Mouse (Mus musculus) MEL (cell line): ENCODE measurements at regions not wholly inside any gene's neighbourhood (a gene's known extent, or its start where the extent isn't known, plus 50 kb on each side); places are given as distances from the start of the nearest gene placed in this dataset.

ENCODE experiments used
- DNase-seq: peaks from one replicate; pipeline ENCODE4 v3.0.0; 2011; ENCODE audit warnings: low read depth, low spot score
- H3K27ac ChIP-seq: 2 replicates; pipeline ENCODE4 v1.5.1; 2012; ENCODE audit warnings: low read depth, mild to moderate bottlenecking, control low read depth, low read length, moderate library complexity; ENCODE audit not compliant: control insufficient read depth
- H3K27me3 ChIP-seq, 2 experiments: fragments of 150-350 bp in 1 of 2; sonication (generic) in 1 of 2; 2 replicates each; pipeline ENCODE4 v1.6.1; 2012; ENCODE audit warnings: low read length in 2 of 2, mild to moderate bottlenecking in 2 of 2, improper control_type of control experiment in 1 of 2, moderate library complexity in 1 of 2; ENCODE audit not compliant: insufficient read depth in 2 of 2, control insufficient read depth in 1 of 2
- H3K36me3 ChIP-seq, 2 experiments: 2 replicates each; pipeline ENCODE4 v1.6.1; 2012 to 2014; ENCODE audit warnings: low read length in 2 of 2, improper control_type of control experiment in 1 of 2, inconsistent platforms in 1 of 2, mild to moderate bottlenecking in 1 of 2; ENCODE audit not compliant: insufficient read depth in 2 of 2, control insufficient read depth in 1 of 2
- H3K4me1 ChIP-seq, 2 experiments: fragments of 150-350 bp in 1 of 2; sonication (generic) in 1 of 2; 2 replicates each; pipeline ENCODE4 v1.6.1; 2012; ENCODE audit warnings: low read length in 2 of 2, improper control_type of control experiment in 1 of 2, mild to moderate bottlenecking in 1 of 2; ENCODE audit not compliant: insufficient read depth in 2 of 2, control insufficient read depth in 1 of 2
- H3K4me3 ChIP-seq, 2 experiments: fragments of 150-350 bp in 1 of 2; sonication (generic) in 1 of 2; 2 replicates each; pipeline ENCODE4 v1.5.1; 2012; ENCODE audit warnings: low read depth in 2 of 2, low read length in 2 of 2, mild to moderate bottlenecking in 2 of 2, moderate library complexity in 2 of 2, control low read depth in 1 of 2, improper control_type of control experiment in 1 of 2; ENCODE audit not compliant: control insufficient read depth in 1 of 2, insufficient read depth in 1 of 2
- H3K79me2 ChIP-seq: 2 replicates; pipeline ENCODE4 v1.6.1; 2012; ENCODE audit warnings: mild to moderate bottlenecking, low read length, moderate library complexity; ENCODE audit not compliant: control insufficient read depth, poor library complexity, insufficient read depth
- H3K9ac ChIP-seq: 2 replicates; pipeline ENCODE4 v1.6.1; 2012; ENCODE audit warnings: low read depth, mild to moderate bottlenecking, control low read depth, low read length, moderate library complexity; ENCODE audit not compliant: control insufficient read depth, poor library complexity, severe bottlenecking
- H3K9me3 ChIP-seq: fragments of 150-350 bp; sonication (generic); replicated peaks from 2 replicates; pipeline ENCODE4 v1.6.1; 2012; ENCODE audit warnings: mild to moderate bottlenecking, low read length, improper control_type of control experiment, moderate library complexity; ENCODE audit not compliant: insufficient read depth
- BHLHE40 ChIP-seq: IDR thresholded peaks from 2 replicates; pipeline ENCODE4 v1.6.1; 2012; ENCODE audit warnings: low read depth, mild to moderate bottlenecking, inconsistent platforms, low read length, improper control_type of control experiment, borderline replicate concordance
- CTCF ChIP-seq, 3 experiments: IDR thresholded peaks in 2 of 3; conservative IDR thresholded peaks in 1 of 3; 2 replicates each; pipeline ENCODE4 v1.5.1; 2011 to 2012; ENCODE audit warnings: low read length in 3 of 3, low read depth in 2 of 3, mild to moderate bottlenecking in 2 of 3, improper control_type of control experiment in 1 of 3, inconsistent platforms in 1 of 3, mixed read lengths in 1 of 3, moderate library complexity in 1 of 3; ENCODE audit not compliant: control insufficient read depth in 1 of 3, insufficient read depth in 1 of 3, poor library complexity in 1 of 3, severe bottlenecking in 1 of 3
- ETS1 ChIP-seq: IDR thresholded peaks from 2 replicates; pipeline ENCODE4 v1.6.1; 2012; ENCODE audit warnings: low read depth, mild to moderate bottlenecking, inconsistent platforms, low read length, improper control_type of control experiment, moderate library complexity
- GABPA ChIP-seq: IDR thresholded peaks from 2 replicates; pipeline ENCODE4 v1.6.1; 2012; ENCODE audit warnings: low read depth, mild to moderate bottlenecking, inconsistent platforms, low read length, improper control_type of control experiment, moderate library complexity
- HCFC1 ChIP-seq: IDR thresholded peaks from 2 replicates; pipeline ENCODE4 v1.6.1; 2012; ENCODE audit warnings: low read depth, mild to moderate bottlenecking, inconsistent platforms, low read length, improper control_type of control experiment, moderate library complexity
- JUND ChIP-seq: IDR thresholded peaks from 2 replicates; pipeline ENCODE4 v1.6.1; 2011; ENCODE audit warnings: low read depth, mild to moderate bottlenecking, improper control_type of control experiment, low read length
- MAX ChIP-seq: IDR thresholded peaks from 2 replicates; pipeline ENCODE4 v1.6.1; 2011; ENCODE audit warnings: low read length, improper control_type of control experiment
- MEF2A ChIP-seq: IDR thresholded peaks from 2 replicates; pipeline ENCODE4 v1.6.1; 2014; ENCODE audit warnings: low read depth, mild to moderate bottlenecking, inconsistent platforms, low read length, improper control_type of control experiment; ENCODE audit not compliant: poor library complexity, insufficient replicate concordance, severe bottlenecking; ENCODE audit errors: extremely low read depth
- MYC ChIP-seq: IDR thresholded peaks from 2 replicates; pipeline ENCODE4 v1.6.1; 2011; ENCODE audit warnings: low read depth, mild to moderate bottlenecking, low read length, improper control_type of control experiment, moderate library complexity
- NELFE ChIP-seq: IDR thresholded peaks from 2 replicates; pipeline ENCODE4 v1.6.1; 2011; ENCODE audit warnings: low read depth, low read length, improper control_type of control experiment
- POLR2AphosphoS5 ChIP-seq: IDR thresholded peaks from 2 replicates; pipeline ENCODE4 v1.6.1; 2012; ENCODE audit warnings: low read depth, borderline replicate concordance, mild to moderate bottlenecking, inconsistent platforms, low read length, moderate library complexity, mixed read lengths
- RAD21 ChIP-seq: IDR thresholded peaks from 2 replicates; pipeline ENCODE4 v1.6.1; 2011; ENCODE audit warnings: mild to moderate bottlenecking, low read depth, low read length, improper control_type of control experiment
- RCOR1 ChIP-seq: IDR thresholded peaks from 2 replicates; pipeline ENCODE4 v1.6.1; 2012; ENCODE audit warnings: low read depth, mild to moderate bottlenecking, inconsistent platforms, low read length, improper control_type of control experiment
- SIN3A ChIP-seq: IDR thresholded peaks from 2 replicates; pipeline ENCODE4 v1.6.1; 2012; ENCODE audit warnings: low read length, improper control_type of control experiment, inconsistent platforms
- SMC3 ChIP-seq: IDR thresholded peaks from 2 replicates; pipeline ENCODE4 v1.6.1; 2011; ENCODE audit warnings: low read depth, low read length, improper control_type of control experiment
- TAL1 ChIP-seq: IDR thresholded peaks from 2 replicates; pipeline ENCODE4 v1.6.1; 2012; ENCODE audit warnings: mild to moderate bottlenecking, inconsistent platforms, low read length, moderate library complexity, mixed read lengths
- USF2 ChIP-seq, 2 experiments: IDR thresholded peaks; 2 replicates each; pipeline ENCODE4 v1.6.1; 2011 to 2012; ENCODE audit warnings: improper control_type of control experiment in 2 of 2, low read length in 2 of 2, borderline replicate concordance in 1 of 2, inconsistent platforms in 1 of 2, low read depth in 1 of 2, mild to moderate bottlenecking in 1 of 2; ENCODE audit not compliant: insufficient read depth in 1 of 2
- ZC3H11A ChIP-seq: IDR thresholded peaks from 2 replicates; pipeline ENCODE4 v1.6.1; 2012; ENCODE audit warnings: low read depth, mild to moderate bottlenecking, inconsistent platforms, low read length, improper control_type of control experiment
- ZNF384 ChIP-seq: IDR thresholded peaks from 2 replicates; pipeline ENCODE4 v1.6.1; 2012; ENCODE audit warnings: low read depth, mild to moderate bottlenecking, inconsistent platforms, low read length, improper control_type of control experiment

DNA sequence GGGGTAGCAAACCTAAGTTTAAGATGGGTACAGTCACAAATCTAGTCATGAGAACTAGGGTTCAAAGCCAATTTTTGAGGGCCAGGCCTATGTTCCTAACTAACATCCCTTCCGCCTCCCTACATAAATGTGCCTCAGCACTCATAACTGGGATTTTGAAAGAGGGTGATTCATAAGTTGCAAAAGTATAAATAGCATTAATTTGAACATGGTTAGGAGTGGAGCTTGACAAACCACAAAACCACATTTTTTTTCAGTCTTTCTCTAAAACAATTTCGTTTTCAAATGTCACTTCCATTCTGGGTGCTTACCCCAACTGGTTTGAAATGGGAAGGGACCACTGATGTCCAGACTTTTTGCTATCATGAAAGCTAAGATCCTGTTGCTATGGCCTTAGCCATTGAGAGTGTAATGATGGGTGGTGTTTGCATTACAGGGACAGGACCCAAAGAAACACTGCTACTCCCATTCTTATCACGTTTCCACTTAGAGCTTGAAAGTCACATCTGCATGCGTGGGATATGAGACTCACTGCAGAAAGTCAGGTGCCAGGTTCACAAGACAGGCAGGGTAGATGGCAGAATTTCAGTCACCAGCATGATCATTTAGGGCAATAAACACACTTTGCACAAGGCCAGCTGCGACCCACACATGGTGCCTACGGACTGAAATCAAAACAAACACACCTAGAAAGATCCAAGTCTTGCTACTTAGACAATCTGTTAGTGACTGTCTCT lies 89.7 kb upstream of the Fam49a start:
- Histone ChIP-seq H3K9ac (no peak overlapping the region), H3K36me3 (no peaks in the 10 kb centered on the region), H3K9me3 (no peaks in the 10 kb centered on the region), H3K79me2 (no peaks in the 10 kb centered on the region), H3K27me3 (no peaks in the 10 kb centered on the region), H3K27ac (no peak overlapping the region), H3K4me3 (no peak overlapping the region), H3K4me1 (peaks cover 0 to 4% of the 10 kb centered on the region in 2 experiments; a peak in 1 of 4 replicates)
- no peak for DNase-seq
- no peak for TF ChIP-seq RAD21
- no peak for TF ChIP-seq ETS1
- TF ChIP-seq JUND, result no peak
- no peak for TF ChIP-seq HCFC1

DNA sequence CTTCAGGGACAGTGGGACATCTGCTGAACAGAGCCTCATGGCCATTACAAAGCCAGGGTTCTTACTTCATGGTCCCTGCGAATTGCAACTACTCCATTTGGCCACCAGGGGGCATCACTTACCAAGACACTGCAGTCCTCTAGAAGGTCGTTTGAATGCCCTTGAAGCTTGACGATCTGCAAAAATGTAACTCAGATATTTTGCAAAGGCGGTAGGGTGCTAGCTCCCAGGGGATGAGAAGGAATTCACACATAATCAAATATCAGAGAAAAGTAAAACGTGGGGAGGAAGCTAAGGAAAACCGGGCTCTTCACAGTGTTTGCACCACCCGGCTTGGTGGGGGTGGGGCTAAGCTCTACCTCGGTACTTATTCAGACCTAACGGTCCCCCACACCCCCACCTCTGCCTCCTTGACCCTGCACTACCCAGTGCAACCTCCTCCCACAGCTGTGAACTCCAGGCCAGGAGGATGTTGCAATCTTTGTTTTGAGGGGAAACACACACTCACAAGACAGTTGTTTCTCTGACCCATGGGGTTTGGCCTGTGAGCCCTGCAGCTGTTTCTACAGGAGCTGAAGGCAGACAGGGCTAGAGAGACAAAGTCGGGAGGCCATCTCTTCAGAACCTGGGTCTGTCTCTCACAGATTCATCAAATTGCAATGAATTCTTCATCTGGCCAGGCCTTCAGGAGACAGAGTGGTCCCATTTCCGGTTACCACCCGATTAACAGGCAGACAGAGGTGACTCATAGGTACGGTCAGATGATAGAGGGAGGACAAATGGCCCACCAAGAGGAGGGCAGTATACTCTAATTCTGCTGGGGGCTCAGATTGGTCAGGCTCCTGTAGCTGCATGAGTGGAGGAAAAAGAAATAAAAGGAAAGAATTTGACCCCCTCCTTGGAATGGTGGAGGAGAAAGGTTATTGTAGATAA lies 85.3 kb upstream of the Fam49a start:
- no peaks in the 10 kb centered on the region for H3K79me2 ChIP-seq
- H3K27me3 ChIP-seq, result no peaks in the 10 kb centered on the region; a peak in 1 of 4 replicates
- H3K36me3 ChIP-seq, result no peaks in the 10 kb centered on the region
- H3K27ac ChIP-seq, result no peak overlapping the region
- peak overlapping the region; percentile 38 for H3K9ac ChIP-seq
- peak overlapping the region; percentile 51 to 54 for H3K4me3 ChIP-seq
- DNase-seq, result peak; percentile 87
- TF ChIP-seq JUND (no peak), ZC3H11A (peak; percentile 95), CTCF (IDR thresholded peaks at IDR 0.05 in 2 of 3, conservative IDR thresholded peaks at IDR 0.05 in 1 of 3; ENCODE audit: control insufficient read depth in 1 of 3, insufficient read depth in 1 of 3, low read depth in 2 of 3, low read length in 3 of 3, poor library complexity in 1 of 3, severe bottlenecking in 1 of 3) (peak; percentile 82 to 99 (median 82)), MEF2A (no peak), RAD21 (peak; percentile 94), HCFC1 (no peak), SMC3 (peak; percentile 99)
- peaks cover 0 to 4% of the 10 kb centered on the region in 2 experiments; a peak in 1 of 4 replicates for H3K4me1 ChIP-seq
- H3K9me3 ChIP-seq, result no peaks in the 10 kb centered on the region

DNA sequence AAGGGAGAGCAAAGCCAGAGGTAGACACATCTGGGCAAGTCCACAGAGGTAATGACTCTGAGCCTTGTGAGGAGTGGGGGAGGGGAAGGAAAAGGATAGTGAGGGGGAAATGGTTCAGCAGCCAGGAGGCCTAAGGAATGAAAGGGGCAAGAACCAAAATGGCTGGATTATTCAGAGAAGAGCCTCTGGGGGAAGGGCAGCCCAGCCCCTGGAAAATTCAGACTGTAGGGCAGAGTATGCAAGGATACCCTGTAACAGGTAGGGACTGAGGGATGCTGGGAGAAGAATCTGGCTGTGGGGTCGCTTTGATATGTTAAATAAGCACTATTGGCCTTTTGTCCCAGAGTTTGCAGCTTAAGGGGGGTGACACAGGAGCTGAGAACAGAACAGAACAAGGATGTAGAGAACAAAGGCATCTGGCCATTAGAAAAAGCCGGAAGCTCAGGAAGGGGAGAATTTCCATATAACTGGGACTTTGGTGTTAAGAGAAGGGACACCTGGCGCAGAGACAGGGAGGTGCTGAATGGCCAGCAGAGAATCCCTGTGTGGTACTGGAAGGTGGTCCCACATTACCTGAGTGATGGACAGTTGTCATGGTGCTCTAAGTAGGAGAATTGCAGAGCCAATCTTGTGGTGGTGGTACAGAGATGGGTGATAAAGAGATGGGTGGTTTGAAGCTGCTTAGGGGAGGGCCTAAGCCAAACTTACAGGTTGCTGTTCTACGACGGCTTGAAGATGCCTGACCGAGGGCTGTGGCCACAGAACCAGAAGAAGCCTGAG lies 84.5 kb upstream of the Fam49a start:
- no peaks in the 10 kb centered on the region for H3K36me3 ChIP-seq
- H3K9me3 ChIP-seq, result no peaks in the 10 kb centered on the region
- H3K9ac ChIP-seq, result no peak overlapping the region
- no peaks in the 10 kb centered on the region; a peak in 1 of 4 replicates for H3K27me3 ChIP-seq
- H3K79me2 ChIP-seq, result no peaks in the 10 kb centered on the region
- H3K4me1 ChIP-seq, result peaks cover 0 to 4% of the 10 kb centered on the region in 2 experiments; a peak in 1 of 4 replicates
- no peak overlapping the region for H3K27ac ChIP-seq
- H3K4me3 ChIP-seq, result no peak overlapping the region
- DNase-seq, result no peak
- TF ChIP-seq TAL1, result no peak
- TF ChIP-seq MYC, result no peak
- no peak for TF ChIP-seq MAX
- no peak for TF ChIP-seq BHLHE40
- TF ChIP-seq SIN3A, result no peak
- no peak for TF ChIP-seq CTCF (IDR thresholded peaks at IDR 0.05 in 2 of 3, conservative IDR thresholded peaks at IDR 0.05 in 1 of 3; ENCODE audit: control insufficient read depth in 1 of 3, insufficient read depth in 1 of 3, low read depth in 2 of 3, low read length in 3 of 3, poor library complexity in 1 of 3, severe bottlenecking in 1 of 3)
- no peak for TF ChIP-seq GABPA
- TF ChIP-seq USF2 (IDR thresholded peaks at IDR 0.05; ENCODE audit: borderline replicate concordance in 1 of 2, insufficient read depth in 1 of 2, low read depth in 1 of 2, low read length in 2 of 2), result no peak
- no peak for TF ChIP-seq MEF2A
- no peak for TF ChIP-seq RCOR1
- TF ChIP-seq POLR2AphosphoS5, result no peak
- no peak for TF ChIP-seq NELFE
- no peak for TF ChIP-seq ZNF384
- TF ChIP-seq ETS1, result no peak
